Mouse (Mus musculus): ENCODE results near the gene Il23r. TPM values are rescaled to one million over a fixed set of nuclear protein-coding genes. Genes with fewer than 3 reads are reported as not detected.
"Not testable (repeated sequence)": the region's sequence is repeated elsewhere in the genome, so short reads cannot be mapped to it uniquely, and the experiment has no call there.

Gene Il23r
- total RNA-seq (2017): not detected in 2 replicates

DNA sequence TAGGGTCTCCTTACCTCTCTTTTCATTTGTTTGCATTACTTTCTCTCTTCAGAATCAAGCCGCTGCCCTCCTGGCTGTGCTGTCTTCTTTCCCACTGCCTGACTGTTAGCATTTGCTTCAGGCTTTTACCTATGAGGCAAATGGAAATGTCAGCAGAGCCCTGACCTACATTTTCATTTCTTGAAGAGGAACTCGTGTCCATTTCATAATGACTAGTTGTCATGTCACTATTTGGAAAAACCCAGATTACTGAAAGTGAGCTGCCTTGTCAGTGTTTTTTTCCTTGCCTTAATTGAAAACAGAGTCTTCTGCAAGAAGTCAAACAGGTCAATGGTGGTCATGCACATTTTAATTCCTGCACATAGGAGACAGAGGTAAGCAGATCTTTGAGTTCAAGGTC is at the start of gene Il23r:
Gene Il23r (minus strand): TSS at position 101 of the 400 bp plus-strand sequence.
- ATAC-seq (replicated peaks in 1 of 2; ENCODE audit: insufficient read depth in 1 of 2, low FRiP score in 2 of 2, low TSS enrichment in 1 of 2, low read depth in 1 of 2, poor library complexity in 2 of 2, severe bottlenecking in 2 of 2): no peak

DNA sequence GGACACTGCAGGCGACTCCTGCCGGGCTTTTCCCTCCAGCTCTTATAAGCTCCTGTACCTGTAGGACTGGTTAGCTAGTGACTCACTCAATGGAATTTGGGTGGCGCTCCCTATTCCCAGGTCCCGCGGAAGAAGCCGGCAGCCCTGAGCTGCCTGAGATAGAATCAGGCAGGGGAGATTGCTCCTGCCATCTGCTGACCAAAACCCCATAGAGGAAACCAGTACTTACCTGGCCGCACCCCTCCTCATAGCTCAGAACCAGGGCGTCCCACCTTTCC is 44.1 kb upstream of the Il23r start, which contains the start of gene Tacstd2:
Gene Tacstd2 (minus strand): TSS at position 20 of the 278 bp plus-strand sequence.
- no peak for ATAC-seq (replicated peaks in 1 of 2; ENCODE audit: insufficient read depth in 1 of 2, low FRiP score in 2 of 2, low TSS enrichment in 1 of 2, low read depth in 1 of 2, poor library complexity in 2 of 2, severe bottlenecking in 2 of 2)

- ATAC-seq (replicated peaks in 1 of 2; ENCODE audit: insufficient read depth in 1 of 2, low FRiP score in 2 of 2, low TSS enrichment in 1 of 2, low read depth in 1 of 2, poor library complexity in 2 of 2, severe bottlenecking in 2 of 2): peak; percentile 39 to 42
Observed at GRCm38 (mm10) chr6:67535005-67535776, 43.5 kb upstream of the Il23r start.

GRCm38 (mm10) chr6:67534191-67535004 is 42.7 kb upstream of the Il23r start:
- peak; percentile 4 to 12 for ATAC-seq (replicated peaks in 1 of 2; ENCODE audit: insufficient read depth in 1 of 2, low FRiP score in 2 of 2, low TSS enrichment in 1 of 2, low read depth in 1 of 2, poor library complexity in 2 of 2, severe bottlenecking in 2 of 2)

- peak; percentile 71 to 75 for ATAC-seq (replicated peaks in 1 of 2; ENCODE audit: insufficient read depth in 1 of 2, low FRiP score in 2 of 2, low TSS enrichment in 1 of 2, low read depth in 1 of 2, poor library complexity in 2 of 2, severe bottlenecking in 2 of 2)
Observed at GRCm38 (mm10) chr6:67532665-67533440, 41.2 kb upstream of the Il23r start.

DNA sequence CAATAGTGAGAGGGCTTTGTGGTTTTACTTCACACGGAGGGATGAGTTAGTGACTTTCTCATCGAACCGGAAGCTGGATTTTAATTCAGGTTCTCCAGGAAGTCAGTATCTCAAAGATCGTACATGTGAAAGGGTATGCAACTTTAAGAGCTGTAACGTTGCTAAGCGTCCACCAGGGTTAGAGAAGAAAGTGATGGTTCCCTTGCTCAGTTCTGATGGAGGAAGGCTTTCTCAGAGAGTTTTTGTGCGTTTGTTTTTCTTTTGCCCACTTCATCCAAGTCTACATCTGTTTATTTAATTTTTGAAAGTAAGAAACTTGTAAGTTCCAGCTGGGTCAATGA is 40.1 kb upstream of the Il23r start:
- ATAC-seq (replicated peaks in 1 of 2; ENCODE audit: insufficient read depth in 1 of 2, low FRiP score in 2 of 2, low TSS enrichment in 1 of 2, low read depth in 1 of 2, poor library complexity in 2 of 2, severe bottlenecking in 2 of 2): no peak

GRCm38 (mm10) chr6:67530992-67531821 is 39.6 kb upstream of the Il23r start:
- ATAC-seq (replicated peaks in 1 of 2; ENCODE audit: insufficient read depth in 1 of 2, low FRiP score in 2 of 2, low TSS enrichment in 1 of 2, low read depth in 1 of 2, poor library complexity in 2 of 2, severe bottlenecking in 2 of 2): no peak

GRCm38 (mm10) chr6:67526356-67526755 is 34.7 kb upstream of the Il23r start:
- ATAC-seq (replicated peaks in 1 of 2; ENCODE audit: insufficient read depth in 1 of 2, low FRiP score in 2 of 2, low TSS enrichment in 1 of 2, low read depth in 1 of 2, poor library complexity in 2 of 2, severe bottlenecking in 2 of 2): no peak

GRCm38 (mm10) chr6:67510752-67511151 is 19.1 kb upstream of the Il23r start:
- peak; percentile 90 to 91 for ATAC-seq (replicated peaks in 1 of 2; ENCODE audit: insufficient read depth in 1 of 2, low FRiP score in 2 of 2, low TSS enrichment in 1 of 2, low read depth in 1 of 2, poor library complexity in 2 of 2, severe bottlenecking in 2 of 2)

DNA sequence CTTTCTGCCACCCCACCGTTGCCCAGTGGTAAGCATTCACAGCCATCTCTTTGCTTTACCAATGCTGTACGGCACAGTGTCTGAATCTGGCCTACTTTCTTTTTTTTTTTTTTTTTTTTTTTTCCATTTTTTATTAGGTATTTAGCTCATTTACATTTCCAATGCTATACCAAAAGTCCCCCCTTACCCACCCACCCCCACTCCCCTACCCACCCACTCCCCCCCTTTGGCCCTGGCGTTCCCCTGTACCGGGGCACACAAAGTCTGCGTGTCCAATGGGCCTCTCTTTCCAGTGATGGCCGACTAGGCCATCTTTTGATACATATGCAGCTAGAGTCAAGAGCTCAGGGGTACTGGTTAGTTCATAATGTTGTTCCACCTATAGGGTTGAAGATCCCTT is 10.3 kb upstream of the Il23r start:
- not testable (repeated sequence) for ATAC-seq (replicated peaks in 1 of 2; ENCODE audit: insufficient read depth in 1 of 2, low FRiP score in 2 of 2, low TSS enrichment in 1 of 2, low read depth in 1 of 2, poor library complexity in 2 of 2, severe bottlenecking in 2 of 2)

DNA sequence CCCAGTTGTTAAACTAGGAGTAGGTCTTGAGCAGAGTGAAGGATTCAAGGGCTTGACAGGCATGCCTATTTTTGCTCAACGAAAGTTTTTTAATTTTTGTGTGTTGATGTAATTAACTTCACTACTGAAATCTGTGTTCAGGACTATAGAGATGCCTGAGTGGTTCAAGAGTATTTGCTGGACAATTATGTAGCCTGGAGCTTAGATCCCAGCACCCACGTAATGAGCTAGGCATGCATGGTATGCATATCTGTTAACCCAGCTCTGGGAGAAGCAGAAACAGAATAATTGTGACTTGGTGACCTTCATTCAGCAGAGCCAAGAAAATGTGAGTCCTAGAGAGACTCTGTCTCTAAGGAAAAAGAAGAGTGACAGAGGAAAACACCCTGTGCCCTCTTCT is 10.6 kb downstream of the Il23r start:
- ATAC-seq (replicated peaks in 1 of 2; ENCODE audit: insufficient read depth in 1 of 2, low FRiP score in 2 of 2, low TSS enrichment in 1 of 2, low read depth in 1 of 2, poor library complexity in 2 of 2, severe bottlenecking in 2 of 2): no peak

DNA sequence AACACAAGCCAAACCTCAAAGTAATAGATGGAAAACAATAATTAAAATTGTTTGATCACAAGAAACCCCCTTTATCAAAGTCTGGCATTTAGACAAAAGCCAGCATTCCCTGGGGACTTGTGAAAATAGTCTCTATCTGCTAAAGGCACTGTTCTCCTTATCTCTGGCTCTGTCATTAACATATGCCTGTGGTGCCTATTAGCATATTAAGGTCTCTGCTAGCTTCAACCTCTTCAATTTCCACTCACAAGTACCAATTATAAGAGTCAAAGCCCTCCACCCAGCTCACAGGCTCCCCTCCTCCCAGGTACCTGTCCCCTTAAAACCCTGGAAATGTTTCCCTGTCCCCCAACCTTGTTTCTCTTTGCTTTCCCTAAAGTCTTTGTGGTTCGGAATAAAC is 20.4 kb downstream of the Il23r start:
- no peak for ATAC-seq (replicated peaks in 1 of 2; ENCODE audit: insufficient read depth in 1 of 2, low FRiP score in 2 of 2, low TSS enrichment in 1 of 2, low read depth in 1 of 2, poor library complexity in 2 of 2, severe bottlenecking in 2 of 2)

GRCm38 (mm10) chr6:67459424-67459823 is 32.2 kb downstream of the Il23r start:
- no peak for ATAC-seq (replicated peaks in 1 of 2; ENCODE audit: insufficient read depth in 1 of 2, low FRiP score in 2 of 2, low TSS enrichment in 1 of 2, low read depth in 1 of 2, poor library complexity in 2 of 2, severe bottlenecking in 2 of 2)

DNA sequence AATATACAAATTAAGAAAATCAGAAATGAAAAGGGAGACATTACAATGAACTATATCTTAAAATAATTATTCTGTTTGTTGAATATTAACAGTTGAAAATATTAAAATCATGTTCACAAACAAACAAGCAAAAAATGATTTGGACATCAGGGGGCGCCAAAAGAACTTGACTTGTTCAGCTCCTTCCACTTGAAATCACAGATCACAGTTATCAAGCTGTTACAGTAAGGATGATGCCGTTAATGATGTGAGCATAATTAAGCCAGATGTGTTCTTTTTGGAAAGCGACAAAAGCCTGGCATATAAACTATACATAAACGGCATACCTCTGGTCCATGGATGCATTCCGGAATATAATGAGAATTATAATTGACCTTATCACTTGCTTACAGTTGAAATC is 40.3 kb downstream of the Il23r start:
- ATAC-seq (replicated peaks in 1 of 2; ENCODE audit: insufficient read depth in 1 of 2, low FRiP score in 2 of 2, low TSS enrichment in 1 of 2, low read depth in 1 of 2, poor library complexity in 2 of 2, severe bottlenecking in 2 of 2): no peak

GRCm38 (mm10) chr6:67445866-67446265 is 45.8 kb downstream of the Il23r start:
- ATAC-seq (replicated peaks in 1 of 2; ENCODE audit: insufficient read depth in 1 of 2, low FRiP score in 2 of 2, low TSS enrichment in 1 of 2, low read depth in 1 of 2, poor library complexity in 2 of 2, severe bottlenecking in 2 of 2): no peak

DNA sequence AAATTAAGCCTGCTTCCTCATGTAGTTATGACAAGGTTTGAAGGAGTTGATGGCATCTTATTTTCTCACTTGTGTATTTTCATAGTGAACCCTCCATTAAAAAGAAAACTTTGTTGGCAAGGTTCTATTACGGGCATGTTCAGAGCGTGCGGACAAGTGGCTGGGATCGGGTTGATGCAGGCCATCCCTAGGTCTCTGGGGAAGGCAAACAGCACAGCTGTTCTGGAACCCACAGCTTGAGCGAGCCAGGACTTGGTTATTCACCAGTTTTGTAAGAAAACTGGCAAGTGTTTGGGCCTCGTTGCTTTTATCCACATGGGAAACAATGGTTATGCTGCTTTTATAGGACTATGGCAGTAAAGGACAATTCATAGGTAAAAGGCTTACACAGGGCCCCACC is 48.5 kb downstream of the Il23r start:
- ATAC-seq (replicated peaks in 1 of 2; ENCODE audit: insufficient read depth in 1 of 2, low FRiP score in 2 of 2, low TSS enrichment in 1 of 2, low read depth in 1 of 2, poor library complexity in 2 of 2, severe bottlenecking in 2 of 2): no peak

- no peak for ATAC-seq (replicated peaks in 1 of 2; ENCODE audit: insufficient read depth in 1 of 2, low FRiP score in 2 of 2, low TSS enrichment in 1 of 2, low read depth in 1 of 2, poor library complexity in 2 of 2, severe bottlenecking in 2 of 2)
Observed at GRCm38 (mm10) chr6:67437814-67438385, 53.8 kb downstream of the Il23r start.
